Mouse (Mus musculus): ENCODE data around the gene Sun5.

Sun5 gene

GRCm38 (mm10) chr2:153809921-153810320 is 61.0 kb downstream of the Sun5 start:
- DNase-seq (ENCODE audit: extremely low spot score): no peak

- DNase-seq (ENCODE audit: extremely low spot score): no peak
These were observed 62.0 kb downstream of the Sun5 start for GRCm38 (mm10) chr2:153808841-153809240.

GRCm38 (mm10) chr2:153808146-153808545 is 62.7 kb downstream of the Sun5 start:
- DNase-seq (ENCODE audit: extremely low spot score): no peak

DNA sequence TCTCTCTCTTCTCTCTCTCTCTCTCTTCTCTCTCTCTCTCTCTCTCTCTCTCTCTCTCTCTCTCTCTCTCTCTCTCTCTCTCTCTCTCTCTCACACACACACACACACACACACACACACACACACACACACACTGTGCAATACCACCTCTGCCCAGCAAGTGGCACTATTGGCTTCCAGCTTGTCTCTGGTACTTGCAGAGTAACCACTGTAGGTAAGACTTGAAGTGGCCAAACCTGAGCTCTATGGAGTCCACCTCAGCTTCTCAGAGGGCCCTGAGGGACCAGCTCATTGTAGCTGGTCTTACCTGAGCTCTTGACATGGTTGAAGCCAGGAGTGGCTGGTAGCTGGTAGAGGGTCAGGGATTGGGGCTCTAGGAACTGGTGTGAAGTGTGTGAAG is 63.4 kb downstream of the Sun5 start:
- peak; percentile 51 for DNase-seq (ENCODE audit: extremely low spot score)
